Mouse (Mus musculus): ENCODE measurements around the gene 1700001P01Rik.

DNA sequence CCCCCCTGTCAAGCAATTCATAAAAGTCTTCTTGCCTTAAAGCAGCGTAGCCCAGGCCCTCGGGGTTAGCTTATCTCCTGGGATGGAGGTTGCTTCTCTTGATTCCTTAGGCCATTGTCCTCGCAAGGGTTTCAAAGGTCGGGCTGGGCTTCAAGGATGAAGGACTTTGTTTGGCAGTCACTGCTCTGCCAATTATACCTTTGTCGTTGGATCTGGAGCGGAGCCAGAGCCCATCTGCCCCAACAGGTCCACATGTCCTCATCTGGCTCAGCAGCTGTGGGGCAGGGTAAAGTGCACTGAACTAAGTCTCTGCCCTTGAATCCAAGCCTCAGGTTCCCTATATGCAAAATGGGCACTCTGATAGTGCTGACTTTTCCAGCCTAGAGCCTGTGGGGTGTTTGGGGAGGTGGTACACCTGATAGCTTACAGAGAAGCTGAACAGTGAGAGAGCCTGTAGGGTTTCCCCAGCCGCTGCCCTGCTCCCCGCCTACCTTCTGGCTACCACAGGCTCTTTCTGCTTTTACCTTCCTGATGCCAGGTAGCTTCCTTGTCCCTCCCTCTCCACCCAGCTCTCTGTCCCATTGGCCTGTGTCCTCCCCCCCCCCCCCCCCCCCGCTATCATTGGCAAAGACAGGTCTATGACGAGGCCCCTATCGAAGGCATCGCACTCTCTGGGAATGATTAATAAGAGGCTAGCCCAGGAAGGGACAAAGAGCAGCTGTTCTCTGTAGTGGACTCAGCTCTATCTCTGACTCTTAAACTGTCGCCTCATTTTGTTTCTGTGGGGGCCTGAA, 36.0 kb upstream of the 1700001P01Rik start:
- no peak for TF ChIP-seq CTCF (IDR thresholded peaks at IDR 0.05; ENCODE audit: low read depth)
- TF ChIP-seq EP300 (IDR thresholded peaks at IDR 0.05; ENCODE audit: low read depth) = no peak
